Mouse (Mus musculus): ENCODE results near the gene Map3k9.

The Map3k9 gene

GRCm38 (mm10) chr12:81748918-81749317 is 32.1 kb downstream of the Map3k9 start:
- no peak for TF ChIP-seq NANOG (IDR thresholded peaks at IDR 0.05; ENCODE audit: borderline replicate concordance, low read length)
- Histone ChIP-seq H3K4me3 (replicated peaks; ENCODE audit: low read length) (no peak overlapping the region), H3K9me3 (ENCODE audit: low read length) (no peaks in the 10 kb centered on the region), H3K27me3 (ENCODE audit: insufficient read depth, low read length) (no peaks in the 10 kb centered on the region), H3K36me3 (ENCODE audit: insufficient read depth, low read length) (peaks cover 8% of the 10 kb centered on the region), H3K4me1 (replicated peaks; ENCODE audit: low read depth, low read length) (peaks cover 44% of the 10 kb centered on the region)

- Histone ChIP-seq H3K36me3 (ENCODE audit: insufficient read depth, low read length) (peaks cover 12% of the 10 kb centered on the region), H3K4me1 (replicated peaks; ENCODE audit: low read depth, low read length) (peaks cover 46% of the 10 kb centered on the region)
- TF ChIP-seq POU5F1 (IDR thresholded peaks at IDR 0.05; ENCODE audit: borderline replicate concordance, low read length) (no peak), CTCF (conservative IDR thresholded peaks at IDR 0.05; ENCODE audit: low read length) (no peak), NANOG (IDR thresholded peaks at IDR 0.05; ENCODE audit: borderline replicate concordance, low read length) (no peak)
These were observed 32.9 kb downstream of the Map3k9 start for GRCm38 (mm10) chr12:81748021-81748576.

DNA sequence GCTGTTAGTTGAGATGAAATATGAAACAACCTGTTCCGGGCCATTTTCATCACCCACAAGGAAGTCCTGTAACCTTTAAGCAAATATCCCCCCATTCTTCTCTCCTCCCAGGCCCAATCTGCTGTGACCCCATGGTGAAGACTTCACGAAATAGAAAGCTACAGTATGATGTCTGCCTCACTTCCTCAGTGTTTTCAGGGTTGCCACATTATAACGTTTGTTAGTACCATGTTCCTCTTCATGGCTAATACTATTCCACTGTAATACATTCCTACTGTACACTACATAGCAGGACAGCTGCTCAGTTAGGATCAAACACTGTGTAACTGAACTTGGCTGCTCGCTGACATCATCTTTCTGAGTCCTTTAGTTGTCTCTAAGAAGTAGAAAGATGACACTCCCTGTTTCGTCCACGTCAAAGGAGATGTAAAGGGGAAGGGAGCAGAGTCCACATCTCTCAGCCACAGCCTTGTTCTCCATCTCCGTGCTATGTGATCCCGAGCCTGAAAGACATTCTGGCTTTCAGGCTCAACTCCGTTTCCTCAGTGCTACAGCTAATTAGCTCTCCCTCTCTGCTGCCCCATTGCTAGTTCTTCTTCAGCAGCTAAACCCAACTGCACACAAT is 34.5 kb downstream of the Map3k9 start:
- no peaks in the 10 kb centered on the region for H3K9me3 ChIP-seq (ENCODE audit: low read length)
- H3K4me1 ChIP-seq (replicated peaks; ENCODE audit: low read depth, low read length): peaks cover 46% of the 10 kb centered on the region
- TF ChIP-seq NANOG (IDR thresholded peaks at IDR 0.05; ENCODE audit: borderline replicate concordance, low read length): no peak
- TF ChIP-seq CTCF (conservative IDR thresholded peaks at IDR 0.05; ENCODE audit: low read length): no peak
- no peak for TF ChIP-seq POU5F1 (IDR thresholded peaks at IDR 0.05; ENCODE audit: borderline replicate concordance, low read length)
- peaks cover 20% of the 10 kb centered on the region for H3K36me3 ChIP-seq (ENCODE audit: insufficient read depth, low read length)
- no peaks in the 10 kb centered on the region for H3K27me3 ChIP-seq (ENCODE audit: insufficient read depth, low read length)
- no peak overlapping the region for H3K4me3 ChIP-seq (replicated peaks; ENCODE audit: low read length)

More at GRCm38 (mm10) chr12:81748021-81748576, 32.9 kb downstream of the Map3k9 start:
- Histone ChIP-seq H3K4me3 (replicated peaks; ENCODE audit: low read length) (no peak overlapping the region), H3K9me3 (ENCODE audit: low read length) (no peaks in the 10 kb centered on the region), H3K27me3 (ENCODE audit: insufficient read depth, low read length) (no peaks in the 10 kb centered on the region)

DNA sequence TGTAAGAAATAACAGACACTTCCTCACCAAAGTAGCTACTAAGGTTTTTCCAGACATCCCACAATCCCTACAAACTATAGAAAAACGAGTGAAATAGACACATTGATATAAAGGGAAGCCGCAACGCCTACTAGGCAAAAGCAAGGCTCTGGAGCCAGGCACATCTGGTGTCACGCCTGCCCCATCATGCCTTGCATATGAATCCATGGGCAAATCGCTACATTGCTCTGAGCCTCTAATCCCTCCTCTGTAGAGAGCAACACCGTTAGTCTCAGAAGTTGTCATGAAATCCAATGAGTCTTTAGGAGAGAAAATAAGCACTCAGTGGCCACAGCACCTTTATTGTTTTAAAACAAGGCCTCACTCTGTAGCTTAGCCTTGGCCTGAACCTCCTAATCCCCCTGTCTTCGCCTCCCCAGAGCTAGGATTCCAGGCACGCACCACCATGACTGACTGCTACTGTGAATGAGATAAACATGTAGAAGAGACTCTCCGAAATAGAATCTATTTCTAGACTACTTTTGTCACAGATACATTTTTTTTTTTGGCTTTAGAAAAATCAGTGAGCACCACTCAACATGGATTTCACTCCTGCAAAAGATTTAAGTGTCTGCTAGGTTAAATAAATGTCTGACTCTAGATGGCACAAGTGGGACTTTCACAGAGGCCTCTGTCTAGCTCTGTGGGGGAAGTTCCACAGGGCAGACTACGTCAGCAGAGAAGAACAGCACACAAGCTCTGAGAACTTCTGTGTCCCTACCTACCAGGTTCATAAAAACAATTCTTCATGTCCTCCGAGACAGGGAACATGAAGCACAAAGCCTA is 45.5 kb downstream of the Map3k9 start:
- Histone ChIP-seq H3K9me3 (ENCODE audit: low read length) (no peaks in the 10 kb centered on the region), H3K36me3 (ENCODE audit: insufficient read depth, low read length) (peaks cover 64% of the 10 kb centered on the region), H3K4me3 (replicated peaks; ENCODE audit: low read length) (no peak overlapping the region), H3K4me1 (replicated peaks; ENCODE audit: low read depth, low read length) (peaks cover 6% of the 10 kb centered on the region; the same call in 1 of the 2 replicates), H3K27me3 (ENCODE audit: insufficient read depth, low read length) (no peaks in the 10 kb centered on the region)
- TF ChIP-seq CTCF (conservative IDR thresholded peaks at IDR 0.05; ENCODE audit: low read length): no peak
- no peak for TF ChIP-seq NANOG (IDR thresholded peaks at IDR 0.05; ENCODE audit: borderline replicate concordance, low read length)
- TF ChIP-seq POU5F1 (IDR thresholded peaks at IDR 0.05; ENCODE audit: borderline replicate concordance, low read length): no peak

DNA sequence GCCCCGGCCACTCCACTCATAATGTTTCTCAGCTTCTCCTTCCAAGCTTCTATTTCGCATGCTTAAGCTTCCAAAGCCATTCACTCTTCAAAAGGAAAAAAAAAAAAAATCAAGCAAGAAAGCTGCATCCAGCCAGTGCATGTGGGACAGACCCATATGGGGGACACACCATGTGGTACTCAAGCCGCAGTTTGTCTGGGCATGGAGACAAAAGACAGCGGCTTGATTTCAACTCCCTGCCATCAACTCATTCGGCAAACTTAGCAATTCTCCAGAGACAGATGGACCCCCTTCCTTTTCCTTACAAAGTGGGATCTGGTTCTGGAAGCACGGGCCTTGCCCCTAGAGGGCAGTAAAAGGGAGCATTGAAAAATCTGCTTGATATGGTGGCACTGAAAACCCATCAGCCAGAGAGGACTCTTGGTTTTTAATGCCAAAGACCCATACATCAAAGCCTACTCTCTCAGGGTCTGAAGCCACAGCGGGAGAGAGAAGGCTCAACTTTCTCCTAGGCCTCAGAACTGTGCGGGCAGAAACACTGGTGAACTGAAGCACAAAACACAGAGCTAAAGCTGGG is 54.6 kb downstream of the Map3k9 start:
- TF ChIP-seq POU5F1 (IDR thresholded peaks at IDR 0.05; ENCODE audit: borderline replicate concordance, low read length) (no peak), CTCF (conservative IDR thresholded peaks at IDR 0.05; ENCODE audit: low read length) (peak; percentile 33; the same call in 1 of the 2 replicates), NANOG (IDR thresholded peaks at IDR 0.05; ENCODE audit: borderline replicate concordance, low read length) (no peak)
- no peak overlapping the region for H3K4me3 ChIP-seq (replicated peaks; ENCODE audit: low read length)
- 0 out of 2 replicates have a peak, but pooled peaks cover 3% of the 10 kb centered on the region for H3K4me1 ChIP-seq (replicated peaks; ENCODE audit: low read depth, low read length)
- H3K9me3 ChIP-seq (ENCODE audit: low read length): no peaks in the 10 kb centered on the region
- H3K36me3 ChIP-seq (ENCODE audit: insufficient read depth, low read length): peaks cover 86% of the 10 kb centered on the region
- no peaks in the 10 kb centered on the region for H3K27me3 ChIP-seq (ENCODE audit: insufficient read depth, low read length)

GRCm38 (mm10) chr12:81724776-81725175 is 56.2 kb downstream of the Map3k9 start:
- no peak for TF ChIP-seq CTCF (conservative IDR thresholded peaks at IDR 0.05; ENCODE audit: low read length)
- TF ChIP-seq POU5F1 (IDR thresholded peaks at IDR 0.05; ENCODE audit: borderline replicate concordance, low read length): no peak
- TF ChIP-seq NANOG (IDR thresholded peaks at IDR 0.05; ENCODE audit: borderline replicate concordance, low read length): no peak
- Histone ChIP-seq H3K36me3 (ENCODE audit: insufficient read depth, low read length) (peaks cover 75% of the 10 kb centered on the region), H3K27me3 (ENCODE audit: insufficient read depth, low read length) (no peaks in the 10 kb centered on the region), H3K9me3 (ENCODE audit: low read length) (no peaks in the 10 kb centered on the region), H3K4me1 (replicated peaks; ENCODE audit: low read depth, low read length) (peaks cover 3% of the 10 kb centered on the region; the same call in 1 of the 2 replicates), H3K4me3 (replicated peaks; ENCODE audit: low read length) (no peak overlapping the region)

- H3K4me3 ChIP-seq (replicated peaks; ENCODE audit: low read length): no peak overlapping the region
- H3K4me1 ChIP-seq (replicated peaks; ENCODE audit: low read depth, low read length): peaks cover 3% of the 10 kb centered on the region; the same call in 1 of the 2 replicates
- no peaks in the 10 kb centered on the region for H3K9me3 ChIP-seq (ENCODE audit: low read length)
- no peaks in the 10 kb centered on the region for H3K27me3 ChIP-seq (ENCODE audit: insufficient read depth, low read length)
- TF ChIP-seq POU5F1 (IDR thresholded peaks at IDR 0.05; ENCODE audit: borderline replicate concordance, low read length) (no peak), NANOG (IDR thresholded peaks at IDR 0.05; ENCODE audit: borderline replicate concordance, low read length) (no peak), CTCF (conservative IDR thresholded peaks at IDR 0.05; ENCODE audit: low read length) (no peak)
- H3K36me3 ChIP-seq (ENCODE audit: insufficient read depth, low read length): peaks cover 62% of the 10 kb centered on the region
These were observed 57.6 kb downstream of the Map3k9 start for GRCm38 (mm10) chr12:81723375-81723774.

DNA sequence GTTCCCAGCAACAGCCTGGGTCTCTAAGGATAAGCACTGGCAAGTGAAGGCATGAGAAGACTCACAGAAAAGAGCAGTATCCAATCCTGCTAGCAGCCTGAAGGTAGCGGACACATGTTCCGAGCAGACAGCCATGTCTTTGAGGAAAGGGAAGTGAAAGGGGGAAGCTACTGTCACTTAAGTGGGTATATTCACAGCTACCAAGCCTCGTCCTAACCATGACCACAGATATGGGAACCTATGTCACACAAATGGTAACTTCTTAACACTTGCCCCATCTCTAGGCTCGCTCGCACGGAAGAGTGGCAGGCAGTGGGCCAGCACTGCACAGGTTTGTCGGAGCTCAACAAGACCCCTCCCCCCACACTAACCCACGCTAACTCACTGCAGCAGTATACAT is 61.3 kb downstream of the Map3k9 start:
- H3K4me1 ChIP-seq (replicated peaks; ENCODE audit: low read depth, low read length): peaks cover 14% of the 10 kb centered on the region
- no peaks in the 10 kb centered on the region for H3K9me3 ChIP-seq (ENCODE audit: low read length)
- peaks cover 2% of the 10 kb centered on the region; the same call in 1 of the 2 replicates for H3K27me3 ChIP-seq (ENCODE audit: insufficient read depth, low read length)
- H3K36me3 ChIP-seq (ENCODE audit: insufficient read depth, low read length): peaks cover 32% of the 10 kb centered on the region
- TF ChIP-seq NANOG (IDR thresholded peaks at IDR 0.05; ENCODE audit: borderline replicate concordance, low read length): no peak
- no peak for TF ChIP-seq POU5F1 (IDR thresholded peaks at IDR 0.05; ENCODE audit: borderline replicate concordance, low read length)
- no peak for TF ChIP-seq CTCF (conservative IDR thresholded peaks at IDR 0.05; ENCODE audit: low read length)
- H3K4me3 ChIP-seq (replicated peaks; ENCODE audit: low read length): no peak overlapping the region

Data from E14TG2a.4 (cell line).